Mouse (Mus musculus): ENCODE results near the gene Camk2d.

- TF ChIP-seq GATA2 (IDR thresholded peaks at IDR 0.05; ENCODE audit: borderline replicate concordance, low read depth, low read length) (no peak), CTCF (IDR thresholded peaks at IDR 0.05; ENCODE audit: low read depth, low read length) (no peak), GATA1 (IDR thresholded peaks at IDR 0.05; ENCODE audit: borderline replicate concordance, low read length) (no peak)
Measured at GRCm38 (mm10) chr3:126770056-126770455, 174.0 kb downstream of the Camk2d start.

Measured in G1E (cell line).